10 mouse cellular contexts compared by ENCODE assay signal in the genomic region with DNA sequence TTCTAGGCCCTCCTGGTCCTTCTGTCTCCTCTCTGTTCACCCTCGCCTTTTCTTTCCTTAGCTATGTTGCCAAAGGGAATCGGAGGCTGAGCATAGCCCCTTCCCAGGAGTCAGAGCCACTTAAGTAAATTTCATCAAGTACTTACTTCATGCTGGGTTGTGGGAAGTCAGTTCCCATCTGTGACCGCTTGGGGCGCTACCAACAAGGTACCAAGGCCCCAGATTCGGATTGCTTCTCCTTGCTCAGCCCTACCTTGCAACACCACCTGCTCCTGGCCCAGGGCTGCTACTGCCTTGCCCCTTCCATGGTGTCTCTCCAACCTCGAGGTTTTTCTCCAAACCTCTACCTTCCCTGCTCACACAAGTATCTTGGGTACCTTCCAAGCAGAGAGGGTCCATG. TPM values are rescaled to one million over a fixed set of nuclear protein-coding genes. Genes with fewer than 3 reads are reported as not detected.
DNase-seq lines count a peak whose midpoint lies in the region; ATAC-seq and TF ChIP-seq lines count a peak whose summit lies in the region.
"Had no signal": no experiment of that assay in that cellular context is flagged by ENCODE, and none has a peak within 500 bp of the region (broad histone marks: within the 10 kb centered on the region; RNA-seq: fewer than 3 reads in every experiment).

No protein-coding gene starts in this region.

- H3K27me3 ChIP-seq in thymus, adult 2 months (ENCODE audit: control insufficient read depth, insufficient read depth, low read length), result no peaks in the 10 kb centered on the region
- H3K27me3 ChIP-seq in forebrain, embryonic 11.5 days (ENCODE audit: control insufficient read depth, insufficient read depth, low read length), result no peaks in the 10 kb centered on the region

- WGBS in lung, adult 2 months, result 44% methylated on average over 6 of the region's 6 CpGs
- WGBS in thymus, adult 2 months, result 63% methylated on average over 6 of the region's 6 CpGs
- 44% methylated on average over 6 of the region's 6 CpGs for WGBS in forebrain, embryonic 11.5 days

- intact Hi-C loops in left cerebral cortex, postnatal 25 days (cut with DNase I), result no loop called here

- no peak overlapping the region for H3K9ac ChIP-seq in forebrain, embryonic 11.5 days (ENCODE audit: low read length)

- H3K4me2 ChIP-seq in forebrain, embryonic 11.5 days (ENCODE audit: low read depth, low read length, severe bottlenecking), result no peak overlapping the region

- ATAC-seq in cerebellum, adult (ENCODE audit: insufficient number of reproducible peaks, low FRiP score, low TSS enrichment), result no peak
- no peak for ATAC-seq in forebrain, embryonic 11.5 days (replicated peaks; ENCODE audit: low FRiP score)

- no peak overlapping the region for H3K27ac ChIP-seq in thymus, adult 2 months (ENCODE audit: control insufficient read depth, insufficient read depth, low read length)
- no peak overlapping the region for H3K27ac ChIP-seq in forebrain, embryonic 11.5 days (ENCODE audit: low read depth, low read length)

- DNase-seq in cerebellum, adult 9-10 months, result peak; percentile 12
- peak; percentile 24 for DNase-seq in right cerebral cortex, postnatal 14 days
- no peak for DNase-seq in right cerebral cortex, postnatal 36 days (ENCODE audit: low spot score in 2 of 2)
- DNase-seq in lung, adult 2 months, result peak; percentile 34
- peak; percentile 43 for DNase-seq in thymus, adult 2 months
- DNase-seq in forebrain, embryonic 11.5 days (ENCODE audit: low spot score), result no peak
- DNase-seq in left cerebral cortex, postnatal 25 days (ENCODE audit: low spot score in 2 of 2), result no peak

- no peaks in the 10 kb centered on the region for H3K9me3 ChIP-seq in forebrain, embryonic 11.5 days (ENCODE audit: control insufficient read depth, low read length)

- no peaks in the 10 kb centered on the region for H3K4me1 ChIP-seq in lung, adult 2 months (ENCODE audit: control insufficient read depth, insufficient read depth, low read length)
- no peaks in the 10 kb centered on the region for H3K4me1 ChIP-seq in thymus, adult 2 months (replicated peaks; ENCODE audit: control insufficient read depth, insufficient read depth, low read length)
- H3K4me1 ChIP-seq in forebrain, embryonic 11.5 days (replicated peaks; ENCODE audit: control insufficient read depth, insufficient read depth, low read length), result no peaks in the 10 kb centered on the region

- no peak for TF ChIP-seq POLR2A in lung, adult 2 months (IDR thresholded peaks at IDR 0.05; ENCODE audit: borderline replicate concordance, extremely low read depth, low read depth, low read length)
- TF ChIP-seq POLR2A in thymus, adult 2 months (IDR thresholded peaks at IDR 0.05; ENCODE audit: control insufficient read depth, extremely low read depth, insufficient read depth, low read length, poor library complexity), result no peak

- H3K4me3 ChIP-seq in lung, adult 2 months (replicated peaks; ENCODE audit: extremely low read depth, low read depth, low read length), result no peak overlapping the region
- no peak overlapping the region for H3K4me3 ChIP-seq in thymus, adult 2 months (ENCODE audit: control insufficient read depth, insufficient read depth, low read length)
- no peak overlapping the region for H3K4me3 ChIP-seq in forebrain, embryonic 11.5 days (ENCODE audit: low read depth, low read length)

- no peaks in the 10 kb centered on the region for H3K36me3 ChIP-seq in thymus, adult 2 months (ENCODE audit: control insufficient read depth, insufficient read depth, low read length)
- no peaks in the 10 kb centered on the region for H3K36me3 ChIP-seq in forebrain, embryonic 11.5 days (ENCODE audit: control insufficient read depth, insufficient read depth, low read length)

- peak; percentile 71 for TF ChIP-seq CTCF in lung, adult 2 months (IDR thresholded peaks at IDR 0.05; ENCODE audit: insufficient read depth, low read length)
- TF ChIP-seq CTCF in thymus, adult 2 months (IDR thresholded peaks at IDR 0.05; ENCODE audit: borderline replicate concordance, control insufficient read depth, extremely low read depth, insufficient read depth, low read length, poor library complexity), result no peak

RNA-seq across cellular contexts. Expression of a gene that starts 5.3 kb away (rescaled TPM):
- polyA plus RNA-seq in lung, adult 2 months (2012; rRNA removed), result 7.2 and 7.4 TPM in 2 replicates
- polyA plus RNA-seq in thymus, adult 2 months (2012; rRNA removed), result 0.32 and 0.33 TPM in 2 replicates
- polyA plus RNA-seq in forebrain, embryonic 11.5 days (2014; fragmentation: Nextera tagmentation; extraction: Ambion mirVana), result 2.3 and 2.5 TPM in 2 replicates
- total RNA-seq in left cerebral cortex, postnatal 25 days (2021), result 100 to 1,000 TPM; 333 to 376 TPM
- total RNA-seq: hematopoietic stem cell, adult 5-6 weeks had no signal

RNA-seq across cellular contexts. Expression of a gene that starts 51.7 kb away (rescaled TPM):
- 86.5 and 123 TPM in 2 replicates for polyA plus RNA-seq in lung, adult 2 months (2012; rRNA removed)
- 278 and 301 TPM in 2 replicates for polyA plus RNA-seq in thymus, adult 2 months (2012; rRNA removed)
- polyA plus RNA-seq in forebrain, embryonic 11.5 days (2014; fragmentation: Nextera tagmentation; extraction: Ambion mirVana), result 3.6 and 5.0 TPM in 2 replicates
- total RNA-seq in left cerebral cortex, postnatal 25 days (2021), result 10 to 100 TPM; 17.4 to 23.5 TPM

RNA-seq across cellular contexts. Expression of a gene that starts 58.7 kb away (rescaled TPM):
- 2.7 and 10.1 TPM in 2 replicates for polyA plus RNA-seq in lung, adult 2 months (2012; rRNA removed)
- 4.0 and 6.9 TPM in 2 replicates for polyA plus RNA-seq in thymus, adult 2 months (2012; rRNA removed)
- not detected in 2 replicates for polyA plus RNA-seq in forebrain, embryonic 11.5 days (2014; fragmentation: Nextera tagmentation; extraction: Ambion mirVana)
- total RNA-seq in left cerebral cortex, postnatal 25 days (2021), result 1 to 10 TPM; 7.3 to 9.7 TPM
- total RNA-seq: hematopoietic stem cell, adult 5-6 weeks had no signal
- polyA plus RNA-seq: neural tube, embryonic 11.5 days had no signal

Comparison
In these comparisons a context has a peak if more than half of its experiments do, and no peak if none do; other contexts are left out.
1. DNase-seq: peak in cerebellum, adult 9-10 months (single experiment), right cerebral cortex, postnatal 14 days (single experiment), lung, adult 2 months (single experiment) and thymus, adult 2 months (single experiment); none in right cerebral cortex, postnatal 36 days (0 of 2), forebrain, embryonic 11.5 days (single experiment) and left cerebral cortex, postnatal 25 days (0 of 2).
2. RNA of a gene that starts 51.7 kb away (polyA plus RNA-seq): 278 to 301 TPM in thymus, adult 2 months and 86.5 to 123 TPM in lung, adult 2 months; 3.6 to 5.0 TPM in forebrain, embryonic 11.5 days; every median in the first group is over 10 times any median in the second.